Mouse (Mus musculus): ENCODE data around the gene Sqor.

GRCm38 (mm10) chr2:122855354-122855753 is 90.3 kb downstream of the Sqor start:
- TF ChIP-seq CTCF (IDR thresholded peaks at IDR 0.05; ENCODE audit: low read depth) (no peak), EP300 (optimal IDR thresholded peaks at IDR 0.05) (no peak)

Measured in stomach, postnatal 0 days (tissue).